Mouse (Mus musculus): Measurements from ENCODE around the gene Slc44a5. TPM values are rescaled to one million over a fixed set of nuclear protein-coding genes. Genes with fewer than 3 reads are reported as not detected.

The Slc44a5 gene
- polyA plus RNA-seq, 1 experiment from 2014 or later, result 2.3 TPM

GRCm38 (mm10) chr3:154111221-154111620 lies 138.0 kb downstream of the Slc44a5 start:
- 41% methylated on average over 5 of the region's 5 CpGs for WGBS
- Histone ChIP-seq H3K36me3 (no peaks in the 10 kb centered on the region), H3K9me3 (replicated peaks) (no peaks in the 10 kb centered on the region), H3K4me2 (replicated peaks) (no peak overlapping the region), H3K27me3 (no peaks in the 10 kb centered on the region), H3K27ac (replicated peaks) (no peak overlapping the region), H3K9ac (no peak overlapping the region), H3K4me3 (replicated peaks) (no peak overlapping the region), H3K4me1 (no peaks in the 10 kb centered on the region)
- ATAC-seq (ENCODE audit: insufficient number of reproducible peaks, low FRiP score, low TSS enrichment, low read depth), result no peak

- Histone ChIP-seq H3K4me1 (peaks cover 14% of the 10 kb centered on the region), H3K27ac (replicated peaks) (no peak overlapping the region), H3K4me2 (replicated peaks) (no peak overlapping the region), H3K9ac (no peak overlapping the region), H3K27me3 (no peaks in the 10 kb centered on the region), H3K36me3 (no peaks in the 10 kb centered on the region), H3K4me3 (replicated peaks) (no peak overlapping the region), H3K9me3 (replicated peaks) (no peaks in the 10 kb centered on the region)
- no peak for ATAC-seq (ENCODE audit: insufficient number of reproducible peaks, low FRiP score, low TSS enrichment, low read depth)
- 77% methylated on average over 9 of the region's 9 CpGs for WGBS
These were observed 141.8 kb downstream of the Slc44a5 start for GRCm38 (mm10) chr3:154114991-154115390.

GRCm38 (mm10) chr3:154115478-154115877 lies 142.2 kb downstream of the Slc44a5 start:
- ATAC-seq (ENCODE audit: insufficient number of reproducible peaks, low FRiP score, low TSS enrichment, low read depth), result no peak
- H3K4me3 ChIP-seq (replicated peaks), result no peak overlapping the region
- H3K9me3 ChIP-seq (replicated peaks), result no peaks in the 10 kb centered on the region
- no peak overlapping the region for H3K9ac ChIP-seq
- H3K4me1 ChIP-seq, result peaks cover 15% of the 10 kb centered on the region
- no peaks in the 10 kb centered on the region for H3K27me3 ChIP-seq
- 88% methylated on average over 4 of the region's 4 CpGs for WGBS
- H3K27ac ChIP-seq (replicated peaks), result no peak overlapping the region
- H3K4me2 ChIP-seq (replicated peaks), result no peak overlapping the region
- H3K36me3 ChIP-seq, result no peaks in the 10 kb centered on the region

GRCm38 (mm10) chr3:154116000-154116399 lies 142.8 kb downstream of the Slc44a5 start:
- peaks cover 15% of the 10 kb centered on the region for H3K4me1 ChIP-seq
- H3K9ac ChIP-seq, result no peak overlapping the region
- H3K4me2 ChIP-seq (replicated peaks), result no peak overlapping the region
- no peak for ATAC-seq (ENCODE audit: insufficient number of reproducible peaks, low FRiP score, low TSS enrichment, low read depth)
- no peaks in the 10 kb centered on the region for H3K27me3 ChIP-seq
- no peak overlapping the region for H3K4me3 ChIP-seq (replicated peaks)
- H3K36me3 ChIP-seq, result no peaks in the 10 kb centered on the region
- 53% methylated on average over 5 of the region's 5 CpGs for WGBS
- no peak overlapping the region for H3K27ac ChIP-seq (replicated peaks)
- no peaks in the 10 kb centered on the region for H3K9me3 ChIP-seq (replicated peaks)

- 25% methylated on average over 6 of the region's 6 CpGs for WGBS
- Histone ChIP-seq H3K4me2 (replicated peaks) (no peak overlapping the region), H3K4me3 (replicated peaks) (no peak overlapping the region), H3K9me3 (replicated peaks) (no peaks in the 10 kb centered on the region), H3K9ac (no peak overlapping the region), H3K4me1 (peaks cover 15% of the 10 kb centered on the region), H3K27ac (replicated peaks) (peak overlapping the region; percentile 51), H3K36me3 (no peaks in the 10 kb centered on the region), H3K27me3 (no peaks in the 10 kb centered on the region)
- no peak for ATAC-seq (ENCODE audit: insufficient number of reproducible peaks, low FRiP score, low TSS enrichment, low read depth)
These were observed 145.9 kb downstream of the Slc44a5 start for GRCm38 (mm10) chr3:154118992-154119603.

GRCm38 (mm10) chr3:154122531-154122930 lies 149.3 kb downstream of the Slc44a5 start:
- H3K27me3 ChIP-seq, result no peaks in the 10 kb centered on the region
- H3K4me2 ChIP-seq (replicated peaks), result no peak overlapping the region
- H3K36me3 ChIP-seq, result no peaks in the 10 kb centered on the region
- peaks cover 20% of the 10 kb centered on the region for H3K4me1 ChIP-seq
- 77% methylated on average over 3 of the region's 3 CpGs for WGBS
- no peak overlapping the region for H3K27ac ChIP-seq (replicated peaks)
- H3K4me3 ChIP-seq (replicated peaks), result no peak overlapping the region
- ATAC-seq (ENCODE audit: insufficient number of reproducible peaks, low FRiP score, low TSS enrichment, low read depth), result no peak
- H3K9me3 ChIP-seq (replicated peaks), result no peaks in the 10 kb centered on the region
- no peak overlapping the region for H3K9ac ChIP-seq

- Histone ChIP-seq H3K9me3 (replicated peaks) (no peaks in the 10 kb centered on the region), H3K27ac (replicated peaks) (no peak overlapping the region), H3K4me1 (peaks cover 6% of the 10 kb centered on the region), H3K27me3 (no peaks in the 10 kb centered on the region), H3K4me2 (replicated peaks) (no peak overlapping the region), H3K4me3 (replicated peaks) (no peak overlapping the region), H3K9ac (no peak overlapping the region), H3K36me3 (no peaks in the 10 kb centered on the region)
- no peak for ATAC-seq (ENCODE audit: insufficient number of reproducible peaks, low FRiP score, low TSS enrichment, low read depth)
- WGBS, result 57% methylated on average over 15 of the region's 15 CpGs
These were observed 151.8 kb downstream of the Slc44a5 start for GRCm38 (mm10) chr3:154124890-154125575.

- no peaks in the 10 kb centered on the region for H3K36me3 ChIP-seq
- H3K4me1 ChIP-seq, result 0 out of 2 replicates have a peak, but pooled peaks cover 5% of the 10 kb centered on the region
- no peaks in the 10 kb centered on the region for H3K27me3 ChIP-seq
- no peak overlapping the region for H3K4me3 ChIP-seq (replicated peaks)
- WGBS, result 61% methylated on average over 7 of the region's 7 CpGs
- H3K9ac ChIP-seq, result no peak overlapping the region
- H3K9me3 ChIP-seq (replicated peaks), result no peaks in the 10 kb centered on the region
- H3K4me2 ChIP-seq (replicated peaks), result no peak overlapping the region
- no peak overlapping the region for H3K27ac ChIP-seq (replicated peaks)
- no peak for ATAC-seq (ENCODE audit: insufficient number of reproducible peaks, low FRiP score, low TSS enrichment, low read depth)
These were observed 152.6 kb downstream of the Slc44a5 start for GRCm38 (mm10) chr3:154125768-154126376.

- Histone ChIP-seq H3K27ac (replicated peaks) (no peak overlapping the region), H3K4me2 (replicated peaks) (no peak overlapping the region), H3K4me3 (replicated peaks) (no peak overlapping the region), H3K27me3 (no peaks in the 10 kb centered on the region), H3K36me3 (no peaks in the 10 kb centered on the region), H3K9me3 (replicated peaks) (no peaks in the 10 kb centered on the region), H3K9ac (no peak overlapping the region), H3K4me1 (0 out of 2 replicates have a peak, but pooled peaks cover 5% of the 10 kb centered on the region)
- WGBS, result 83% methylated on average over 3 of the region's 3 CpGs
- no peak for ATAC-seq (ENCODE audit: insufficient number of reproducible peaks, low FRiP score, low TSS enrichment, low read depth)
These were observed 154.0 kb downstream of the Slc44a5 start for GRCm38 (mm10) chr3:154127246-154127645.

GRCm38 (mm10) chr3:154129036-154129435 lies 155.8 kb downstream of the Slc44a5 start:
- no peaks in the 10 kb centered on the region for H3K36me3 ChIP-seq
- 62% methylated on average over 4 of the region's 4 CpGs for WGBS
- H3K27me3 ChIP-seq, result no peaks in the 10 kb centered on the region
- H3K27ac ChIP-seq (replicated peaks), result no peak overlapping the region
- H3K4me2 ChIP-seq (replicated peaks), result no peak overlapping the region
- H3K4me3 ChIP-seq (replicated peaks), result no peak overlapping the region
- H3K4me1 ChIP-seq, result 0 out of 2 replicates have a peak, but pooled peaks cover 5% of the 10 kb centered on the region
- no peaks in the 10 kb centered on the region for H3K9me3 ChIP-seq (replicated peaks)
- H3K9ac ChIP-seq, result no peak overlapping the region
- no peak for ATAC-seq (ENCODE audit: insufficient number of reproducible peaks, low FRiP score, low TSS enrichment, low read depth)

GRCm38 (mm10) chr3:154130431-154131114 lies 157.3 kb downstream of the Slc44a5 start:
- Histone ChIP-seq H3K4me1 (no peaks in the 10 kb centered on the region), H3K9me3 (replicated peaks) (no peaks in the 10 kb centered on the region), H3K27ac (replicated peaks) (no peak overlapping the region), H3K27me3 (no peaks in the 10 kb centered on the region), H3K36me3 (no peaks in the 10 kb centered on the region), H3K9ac (no peak overlapping the region), H3K4me2 (replicated peaks) (no peak overlapping the region), H3K4me3 (replicated peaks) (no peak overlapping the region)
- no peak for ATAC-seq (ENCODE audit: insufficient number of reproducible peaks, low FRiP score, low TSS enrichment, low read depth)
- WGBS, result 83% methylated on average over 6 of the region's 6 CpGs

All from embryonic facial prominence, embryonic 15.5 days (tissue).